Mouse (Mus musculus): ENCODE measurements around the gene Fam131c. TPM values are rescaled to one million over a fixed set of nuclear protein-coding genes. Genes with fewer than 3 reads are reported as not detected.

Fam131c gene
- total RNA-seq, 1 experiment from 2014 or later: not detected

- no peak for ATAC-seq (replicated peaks in 1 of 2; ENCODE audit: insufficient read depth in 1 of 2, low FRiP score in 2 of 2, low TSS enrichment in 1 of 2, low read depth in 1 of 2, poor library complexity in 2 of 2, severe bottlenecking in 2 of 2)
Measured at GRCm38 (mm10) chr4:141391293-141391692, 23.3 kb downstream of the Fam131c start.

GRCm38 (mm10) chr4:141394751-141395150 lies 26.7 kb downstream of the Fam131c start:
- peak in 1 of 2 experiments; percentile 44; a peak in 1 of 4 replicates for ATAC-seq (replicated peaks in 1 of 2; ENCODE audit: insufficient read depth in 1 of 2, low FRiP score in 2 of 2, low TSS enrichment in 1 of 2, low read depth in 1 of 2, poor library complexity in 2 of 2, severe bottlenecking in 2 of 2)

GRCm38 (mm10) chr4:141397861-141398260 lies 29.8 kb downstream of the Fam131c start:
- no peak for ATAC-seq (replicated peaks in 1 of 2; ENCODE audit: insufficient read depth in 1 of 2, low FRiP score in 2 of 2, low TSS enrichment in 1 of 2, low read depth in 1 of 2, poor library complexity in 2 of 2, severe bottlenecking in 2 of 2)

GRCm38 (mm10) chr4:141398545-141398944 lies 30.5 kb downstream of the Fam131c start, which contains the start of gene Clcnka:
TSS of gene Clcnka (minus strand) at chr4:141398724.
- no peak for ATAC-seq (replicated peaks in 1 of 2; ENCODE audit: insufficient read depth in 1 of 2, low FRiP score in 2 of 2, low TSS enrichment in 1 of 2, low read depth in 1 of 2, poor library complexity in 2 of 2, severe bottlenecking in 2 of 2)

- no peak for ATAC-seq (replicated peaks in 1 of 2; ENCODE audit: insufficient read depth in 1 of 2, low FRiP score in 2 of 2, low TSS enrichment in 1 of 2, low read depth in 1 of 2, poor library complexity in 2 of 2, severe bottlenecking in 2 of 2)
Measured at GRCm38 (mm10) chr4:141400171-141400570, 32.2 kb downstream of the Fam131c start.

GRCm38 (mm10) chr4:141404518-141405313 lies 36.7 kb downstream of the Fam131c start:
- peak; percentile 89 to 90 for ATAC-seq (replicated peaks in 1 of 2; ENCODE audit: insufficient read depth in 1 of 2, low FRiP score in 2 of 2, low TSS enrichment in 1 of 2, low read depth in 1 of 2, poor library complexity in 2 of 2, severe bottlenecking in 2 of 2)

- ATAC-seq (replicated peaks in 1 of 2; ENCODE audit: insufficient read depth in 1 of 2, low FRiP score in 2 of 2, low TSS enrichment in 1 of 2, low read depth in 1 of 2, poor library complexity in 2 of 2, severe bottlenecking in 2 of 2): no peak
Measured at GRCm38 (mm10) chr4:141405314-141405622, 37.2 kb downstream of the Fam131c start.

- ATAC-seq (replicated peaks in 1 of 2; ENCODE audit: insufficient read depth in 1 of 2, low FRiP score in 2 of 2, low TSS enrichment in 1 of 2, low read depth in 1 of 2, poor library complexity in 2 of 2, severe bottlenecking in 2 of 2): peak; percentile 73 to 79
Measured at GRCm38 (mm10) chr4:141406516-141407299, 38.7 kb downstream of the Fam131c start.

GRCm38 (mm10) chr4:141408577-141408976 lies 40.6 kb downstream of the Fam131c start:
- no peak for ATAC-seq (replicated peaks in 1 of 2; ENCODE audit: insufficient read depth in 1 of 2, low FRiP score in 2 of 2, low TSS enrichment in 1 of 2, low read depth in 1 of 2, poor library complexity in 2 of 2, severe bottlenecking in 2 of 2)

- peak; percentile 8 to 38; a peak in 1 of 4 replicates for ATAC-seq (replicated peaks in 1 of 2; ENCODE audit: insufficient read depth in 1 of 2, low FRiP score in 2 of 2, low TSS enrichment in 1 of 2, low read depth in 1 of 2, poor library complexity in 2 of 2, severe bottlenecking in 2 of 2)
Measured at GRCm38 (mm10) chr4:141411430-141411992, 43.5 kb downstream of the Fam131c start.

- no peak for ATAC-seq (replicated peaks in 1 of 2; ENCODE audit: insufficient read depth in 1 of 2, low FRiP score in 2 of 2, low TSS enrichment in 1 of 2, low read depth in 1 of 2, poor library complexity in 2 of 2, severe bottlenecking in 2 of 2)
Measured at GRCm38 (mm10) chr4:141415924-141416323, 47.9 kb downstream of the Fam131c start, which contains the start of gene Clcnkb. TSS of gene Clcnkb (minus strand) at chr4:141416014.

GRCm38 (mm10) chr4:141419398-141420191 lies 51.6 kb downstream of the Fam131c start:
- ATAC-seq (replicated peaks in 1 of 2; ENCODE audit: insufficient read depth in 1 of 2, low FRiP score in 2 of 2, low TSS enrichment in 1 of 2, low read depth in 1 of 2, poor library complexity in 2 of 2, severe bottlenecking in 2 of 2): peak; percentile 93 to 94

GRCm38 (mm10) chr4:141420192-141420829 lies 52.3 kb downstream of the Fam131c start, which contains the start of gene Hspb7:
TSS of gene Hspb7 (plus strand) at chr4:141420779.
- no peak for ATAC-seq (replicated peaks in 1 of 2; ENCODE audit: insufficient read depth in 1 of 2, low FRiP score in 2 of 2, low TSS enrichment in 1 of 2, low read depth in 1 of 2, poor library complexity in 2 of 2, severe bottlenecking in 2 of 2)

- ATAC-seq (replicated peaks in 1 of 2; ENCODE audit: insufficient read depth in 1 of 2, low FRiP score in 2 of 2, low TSS enrichment in 1 of 2, low read depth in 1 of 2, poor library complexity in 2 of 2, severe bottlenecking in 2 of 2): no peak
Measured at GRCm38 (mm10) chr4:141420886-141421285, 52.9 kb downstream of the Fam131c start.

GRCm38 (mm10) chr4:141421423-141421822 lies 53.4 kb downstream of the Fam131c start:
- no peak for ATAC-seq (replicated peaks in 1 of 2; ENCODE audit: insufficient read depth in 1 of 2, low FRiP score in 2 of 2, low TSS enrichment in 1 of 2, low read depth in 1 of 2, poor library complexity in 2 of 2, severe bottlenecking in 2 of 2)

- ATAC-seq (replicated peaks in 1 of 2; ENCODE audit: insufficient read depth in 1 of 2, low FRiP score in 2 of 2, low TSS enrichment in 1 of 2, low read depth in 1 of 2, poor library complexity in 2 of 2, severe bottlenecking in 2 of 2): no peak
Measured at GRCm38 (mm10) chr4:141422841-141423240, 54.8 kb downstream of the Fam131c start.

GRCm38 (mm10) chr4:141423288-141423687 lies 55.3 kb downstream of the Fam131c start:
- no peak for ATAC-seq (replicated peaks in 1 of 2; ENCODE audit: insufficient read depth in 1 of 2, low FRiP score in 2 of 2, low TSS enrichment in 1 of 2, low read depth in 1 of 2, poor library complexity in 2 of 2, severe bottlenecking in 2 of 2)
